Mouse (Mus musculus): ENCODE results near the gene Mrps25.
A peak's percentile ranks its signal among the peaks of the same experiment; 100 is the strongest.

Mrps25 gene

GRCm38 (mm10) chr6:92183621-92184131, at the start of gene Mrps25:
Gene Mrps25 (minus strand): TSS chr6:92184033.
- peak in 1 of 2 experiments; percentile 3 for DNase-seq (ENCODE audit: low read depth in 1 of 2, low spot score in 2 of 2)

GRCm38 (mm10) chr6:92231762-92232161, 47.9 kb upstream of the Mrps25 start:
- no peak for DNase-seq (ENCODE audit: low read depth in 1 of 2, low spot score in 2 of 2)

GRCm38 (mm10) chr6:92231356-92231755, 47.5 kb upstream of the Mrps25 start:
- DNase-seq (ENCODE audit: low read depth in 1 of 2, low spot score in 2 of 2) = no peak

- DNase-seq (ENCODE audit: low read depth in 1 of 2, low spot score in 2 of 2) = no peak
Measured at GRCm38 (mm10) chr6:92229586-92229985, 45.8 kb upstream of the Mrps25 start.

GRCm38 (mm10) chr6:92229103-92229502, 45.3 kb upstream of the Mrps25 start:
- no peak for DNase-seq (ENCODE audit: low read depth in 1 of 2, low spot score in 2 of 2)

DNA sequence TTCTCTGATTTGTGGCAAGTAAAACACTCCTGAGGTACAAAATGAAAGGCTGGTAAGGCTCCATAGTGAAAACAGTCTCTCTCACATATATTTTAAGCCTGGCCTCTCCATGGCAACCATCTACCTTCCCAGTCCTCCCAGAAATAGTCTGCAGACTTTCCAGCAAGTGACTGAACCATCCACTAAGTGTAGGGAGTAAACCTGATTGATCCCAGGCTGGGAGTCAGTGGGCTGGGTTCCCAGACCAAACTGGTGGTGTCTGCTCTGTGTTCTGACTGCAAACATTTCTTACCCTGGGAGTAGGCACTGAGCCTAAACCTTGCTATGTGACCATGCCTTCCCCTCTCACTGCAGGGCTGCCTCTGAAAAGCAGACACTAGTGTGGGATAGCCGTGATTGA, 41.1 kb upstream of the Mrps25 start:
- DNase-seq (ENCODE audit: low read depth in 1 of 2, low spot score in 2 of 2) = no peak

- no peak for DNase-seq (ENCODE audit: low read depth in 1 of 2, low spot score in 2 of 2)
Measured at GRCm38 (mm10) chr6:92222021-92222420, 38.2 kb upstream of the Mrps25 start.

GRCm38 (mm10) chr6:92221604-92222003, 37.8 kb upstream of the Mrps25 start:
- no peak for DNase-seq (ENCODE audit: low read depth in 1 of 2, low spot score in 2 of 2)

DNA sequence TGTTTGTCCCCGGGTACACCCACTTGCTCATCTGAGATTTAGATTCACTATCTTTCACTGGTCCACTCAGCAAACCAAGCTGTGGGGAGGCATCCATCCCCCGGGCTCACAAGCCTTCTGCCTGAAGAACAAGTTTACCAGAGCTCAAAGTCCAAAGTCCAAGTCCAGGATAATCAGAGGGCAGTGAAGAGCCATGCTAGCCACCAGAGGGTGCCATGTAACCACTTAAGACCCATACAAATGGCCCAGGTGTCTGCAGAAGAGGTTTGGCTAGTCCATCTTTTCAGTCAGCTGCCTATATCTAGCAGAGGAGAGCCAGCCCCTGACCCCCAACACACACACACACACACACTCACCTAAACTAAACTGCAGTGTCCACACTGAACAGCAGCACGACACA, 35.6 kb upstream of the Mrps25 start:
- DNase-seq (ENCODE audit: low read depth in 1 of 2, low spot score in 2 of 2) = no peak

DNA sequence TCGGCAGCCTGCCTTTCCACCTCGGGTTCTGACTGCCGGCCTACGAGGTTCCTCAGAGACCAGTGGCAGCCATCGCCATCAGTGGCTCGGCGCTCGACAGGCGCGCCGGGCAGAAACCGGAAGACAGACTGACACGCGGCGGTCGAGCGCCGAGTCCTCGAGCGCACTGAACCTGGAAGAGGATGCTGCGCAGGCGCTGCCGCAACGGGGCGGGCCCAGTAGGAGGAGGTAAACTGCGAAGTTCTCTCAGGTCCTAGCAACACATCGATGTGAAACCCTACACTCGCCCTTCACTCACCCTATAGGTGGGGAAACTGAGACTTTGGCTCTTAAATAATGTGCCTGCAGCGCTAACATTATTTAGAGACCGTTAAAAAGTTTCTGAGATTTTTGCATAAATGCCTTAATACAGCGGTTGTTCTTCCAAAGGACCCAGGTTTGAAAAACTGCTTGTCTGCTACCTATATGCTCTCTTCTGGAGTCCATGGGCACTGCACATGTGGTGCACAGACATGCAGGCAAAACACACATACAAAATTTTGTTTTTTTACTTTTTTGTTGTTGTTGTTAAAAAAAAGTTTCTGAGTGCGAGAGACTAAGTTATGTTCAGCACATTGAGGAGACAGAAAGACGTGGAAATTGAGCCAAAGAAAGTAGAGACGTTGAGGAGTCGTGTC, 31.1 kb upstream of the Mrps25 start, which contains the start of gene Rbsn:
Gene Rbsn, minus strand, starts transcription at position 153 of the 677 bp plus-strand sequence.
- DNase-seq (ENCODE audit: low read depth in 1 of 2, low spot score in 2 of 2) = peak; percentile 58 to 83

DNA sequence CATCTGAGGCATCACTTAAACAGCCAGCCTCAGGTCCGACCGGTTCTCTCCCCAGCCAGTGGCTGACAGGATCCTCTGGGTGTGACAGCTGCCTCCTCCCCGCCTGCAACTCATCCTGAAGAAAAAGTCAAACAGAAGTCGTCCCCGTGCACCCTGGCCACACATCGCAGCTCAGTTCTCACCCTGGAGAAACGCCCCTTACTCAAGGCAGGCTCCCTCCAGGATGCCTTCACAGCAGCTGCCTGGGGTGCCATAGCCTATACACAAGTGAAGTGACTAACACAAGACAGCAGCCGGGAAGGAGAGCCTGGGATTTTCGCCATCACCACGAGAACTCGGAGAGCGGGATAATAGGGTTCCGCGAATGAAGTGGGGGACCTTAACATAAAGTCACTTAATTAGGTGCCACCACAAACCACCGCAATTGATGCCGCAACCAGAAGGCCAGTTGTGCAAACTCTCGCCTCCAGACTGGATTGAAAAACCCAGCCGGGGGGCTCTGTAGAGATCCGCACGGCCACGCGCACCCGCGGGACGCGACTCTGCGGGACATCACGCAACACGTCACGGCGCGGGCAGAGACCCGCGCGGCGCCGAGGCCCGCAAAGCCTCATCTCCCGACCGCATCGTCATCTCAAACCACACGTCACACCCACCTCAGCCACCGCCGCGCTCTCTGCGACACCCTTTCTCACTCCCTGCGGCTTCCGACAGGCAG, 30.4 kb upstream of the Mrps25 start:
- DNase-seq (ENCODE audit: low read depth in 1 of 2, low spot score in 2 of 2) = peak in 1 of 2 experiments; percentile 6

- no peak for DNase-seq (ENCODE audit: low read depth in 1 of 2, low spot score in 2 of 2)
Measured at GRCm38 (mm10) chr6:92199414-92199813, 15.6 kb upstream of the Mrps25 start.

DNA sequence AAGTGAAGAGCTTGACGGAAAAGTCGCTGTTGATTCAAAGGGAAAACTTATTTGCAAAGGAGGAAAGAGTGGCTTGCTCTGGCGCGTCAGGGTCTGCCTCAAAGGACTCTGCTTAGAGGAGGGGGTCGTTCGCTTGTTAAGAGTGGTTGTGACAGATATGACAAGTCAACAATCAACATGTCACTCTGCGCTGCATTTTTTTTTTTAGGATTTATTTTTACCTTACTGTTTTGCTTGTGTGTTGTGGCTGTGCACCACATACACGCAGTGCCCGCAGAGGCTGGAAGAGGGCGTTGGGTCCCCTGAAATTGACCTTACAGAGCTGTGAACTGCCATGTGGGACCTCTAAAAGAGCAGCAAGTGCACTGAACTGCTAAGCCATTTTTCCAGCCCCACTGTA, 345 bp upstream of the Mrps25 start:
- no peak for DNase-seq (ENCODE audit: low read depth in 1 of 2, low spot score in 2 of 2)

DNA sequence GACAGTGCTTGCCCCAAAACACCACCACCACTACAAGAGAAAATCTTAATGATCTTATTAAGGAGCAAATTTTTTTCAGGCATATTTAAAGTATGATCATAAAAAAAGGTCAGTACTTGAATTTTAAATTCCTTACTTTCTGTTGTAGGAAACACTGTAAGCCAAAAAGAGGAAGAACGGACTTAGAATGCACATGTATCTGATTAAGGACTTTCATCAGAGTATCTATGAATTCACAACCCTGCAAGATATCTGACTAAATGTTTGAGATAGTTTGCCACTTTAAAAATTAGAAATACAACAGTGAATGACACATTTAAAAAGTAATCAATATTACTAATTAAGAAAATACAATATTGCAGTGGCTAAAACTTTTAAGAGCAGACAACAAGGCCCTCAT, 7.4 kb downstream of the Mrps25 start:
- DNase-seq (ENCODE audit: low read depth in 1 of 2, low spot score in 2 of 2) = no peak

DNA sequence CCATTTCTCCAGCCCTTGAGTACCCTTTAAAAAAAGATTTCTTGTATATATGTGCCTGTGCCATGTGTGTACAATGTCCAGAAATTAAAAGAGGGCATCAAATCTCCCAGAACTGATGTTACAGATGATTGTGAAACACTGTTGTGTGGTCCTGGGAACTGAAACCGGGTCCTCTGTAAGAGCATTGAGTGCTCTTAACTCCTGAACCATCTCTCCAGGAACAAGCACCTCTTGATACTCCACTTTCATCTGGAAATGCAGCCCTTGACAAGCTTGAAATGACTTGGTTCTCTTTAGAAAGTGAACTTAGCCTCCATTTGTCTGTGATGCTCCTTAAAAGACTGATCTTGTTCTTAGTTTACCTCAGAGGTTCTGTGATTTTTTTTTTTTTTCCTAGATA, 21.1 kb downstream of the Mrps25 start:
- DNase-seq (ENCODE audit: low read depth in 1 of 2, low spot score in 2 of 2) = no peak

DNA sequence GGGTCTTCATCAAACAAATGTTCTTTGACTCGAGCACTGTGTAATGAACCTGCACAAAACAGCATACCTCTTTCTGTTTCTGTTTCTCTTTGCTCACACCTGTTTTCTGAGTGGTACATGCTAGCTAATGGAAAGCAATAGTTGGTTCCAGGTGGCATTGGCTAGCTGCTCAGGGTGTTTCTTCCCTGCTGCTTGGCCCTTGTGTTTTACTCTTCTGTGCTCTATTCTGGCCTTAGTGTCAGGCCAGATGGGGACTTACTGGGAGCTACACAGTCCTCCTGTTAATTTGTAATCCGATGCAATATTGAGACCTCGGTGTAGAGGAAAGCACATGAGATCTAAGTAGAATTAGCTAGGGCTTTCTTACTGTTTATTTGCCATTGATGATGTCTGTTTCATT, 25.0 kb downstream of the Mrps25 start:
- no peak for DNase-seq (ENCODE audit: low read depth in 1 of 2, low spot score in 2 of 2)

DNA sequence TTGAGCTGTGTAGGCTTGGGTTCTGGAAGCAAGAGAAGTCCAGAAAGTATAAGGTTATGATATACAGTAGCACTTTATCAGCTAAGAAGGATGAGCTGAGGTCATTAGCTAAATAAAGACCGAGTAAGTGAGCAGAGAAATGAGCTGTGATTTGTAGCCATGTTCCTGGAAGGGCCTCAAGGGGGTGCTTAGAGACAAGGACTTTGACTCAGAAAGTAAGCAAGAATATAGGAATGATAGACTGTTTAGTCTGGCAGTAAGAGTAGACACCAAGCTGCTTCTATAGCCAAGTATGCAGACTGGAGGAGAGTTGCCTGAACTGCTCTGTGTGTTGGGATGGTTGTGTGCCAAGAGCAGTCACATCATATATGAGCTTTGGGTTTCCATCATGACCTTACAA, 30.1 kb downstream of the Mrps25 start:
- DNase-seq (ENCODE audit: low read depth in 1 of 2, low spot score in 2 of 2) = no peak

GRCm38 (mm10) chr6:92145881-92146280, 38.0 kb downstream of the Mrps25 start:
- no peak for DNase-seq (ENCODE audit: low read depth in 1 of 2, low spot score in 2 of 2)

- no peak for DNase-seq (ENCODE audit: low read depth in 1 of 2, low spot score in 2 of 2)
Measured at GRCm38 (mm10) chr6:92136356-92136755, 47.5 kb downstream of the Mrps25 start.

DNA sequence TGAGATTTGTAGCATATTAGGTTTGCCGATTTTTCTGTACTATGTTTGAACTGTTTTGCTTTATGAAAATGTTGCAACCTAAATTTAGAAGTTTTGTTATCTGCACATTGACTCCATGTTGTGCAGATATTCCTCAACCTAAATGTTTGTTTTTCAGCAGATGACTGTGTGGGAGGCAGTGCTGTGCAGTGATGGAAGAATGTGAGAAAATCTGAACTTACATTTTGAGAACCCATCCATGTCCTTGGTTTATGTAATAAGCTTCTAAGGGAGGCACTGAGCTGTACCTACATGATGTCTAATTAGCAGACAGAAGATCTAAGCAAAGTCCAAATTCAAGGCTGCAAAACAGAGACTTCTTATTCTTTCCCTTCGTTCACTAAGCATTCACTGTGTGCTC, 50.2 kb downstream of the Mrps25 start:
- no peak for DNase-seq (ENCODE audit: low read depth in 1 of 2, low spot score in 2 of 2)

GRCm38 (mm10) chr6:92132021-92132911, 51.6 kb downstream of the Mrps25 start:
- DNase-seq (ENCODE audit: low read depth in 1 of 2, low spot score in 2 of 2) = no peak
